Mouse (Mus musculus) G1E (cell line): ENCODE results near the gene Pdzd2.
A peak's percentile ranks its signal among the peaks of the same experiment; 100 is the strongest.

Experiments
- CTCF ChIP-seq: IDR thresholded peaks from 2 replicates; pipeline ENCODE4 v1.5.1; 2012; ENCODE audit warnings: low read depth, low read length, inconsistent platforms, mixed read lengths
- GATA1 ChIP-seq: IDR thresholded peaks from 2 replicates; pipeline ENCODE4 v1.6.1; 2012; ENCODE audit warnings: borderline replicate concordance, low read length, inconsistent platforms, mixed read lengths
- GATA2 ChIP-seq: IDR thresholded peaks from 2 replicates; pipeline ENCODE4 v1.6.1; 2012; ENCODE audit warnings: low read depth, low read length, inconsistent platforms, borderline replicate concordance
- TAL1 ChIP-seq: conservative IDR thresholded peaks from 2 replicates; pipeline ENCODE4 v1.6.1; 2012; ENCODE audit warnings: low read depth, low read length, inconsistent platforms, mixed read lengths

- TF ChIP-seq GATA1: no peak
- TF ChIP-seq CTCF: peak; percentile 50; the same call in 1 of the 2 replicates
- no peak for TF ChIP-seq TAL1
- TF ChIP-seq GATA2: no peak
These were observed 161.4 kb downstream of the Pdzd2 start for GRCm38 (mm10) chr15:12578276-12578675.
